Mouse (Mus musculus) limb, embryonic 14.5 days (tissue): Measurements from ENCODE around the gene Acot13. TPM values are rescaled to one million over a fixed set of nuclear protein-coding genes. Genes with fewer than 3 reads are reported as not detected.

ENCODE experiments used
- ATAC-seq: fragments of 200-750 bp; cut with Nextera tagmentation; 2 replicates; pipeline ENCODE4 v1.8.0; 2017; ENCODE audit warnings: low read depth, moderate number of reproducible peaks, moderate TSS enrichment; ENCODE audit not compliant: low FRiP score
- DNase-seq: peaks from one replicate; pipeline ENCODE4 v3.0.0-alpha.2; 2015; ENCODE audit warnings: low spot score
- H3K27ac ChIP-seq: fragments of 300-500 bp; sonication (generic); replicated peaks from 2 replicates; pipeline ENCODE4 v1.5.1; 2014; ENCODE audit warnings: low read depth, mild to moderate bottlenecking, low read length, moderate library complexity, mixed read lengths
- H3K27me3 ChIP-seq: fragments of 300-500 bp; sonication (generic); 2 replicates; pipeline ENCODE4 v1.6.1; 2014; ENCODE audit warnings: low read length, mixed read lengths; ENCODE audit not compliant: control insufficient read depth, insufficient read depth
- H3K36me3 ChIP-seq: fragments of 300-500 bp; sonication (generic); 2 replicates; pipeline ENCODE4 v1.6.1; 2014; ENCODE audit warnings: mild to moderate bottlenecking, low read length, moderate library complexity, mixed read lengths; ENCODE audit not compliant: control insufficient read depth, insufficient read depth
- H3K4me1 ChIP-seq: fragments of 300-500 bp; sonication (generic); 2 replicates; pipeline ENCODE4 v1.6.1; 2014; ENCODE audit warnings: antibody characterized with exemption, low read length, mixed read lengths; ENCODE audit not compliant: control insufficient read depth, insufficient read depth
- H3K4me2 ChIP-seq: fragments of 300-500 bp; sonication (generic); replicated peaks from 2 replicates; pipeline ENCODE4 v1.6.1; 2014; ENCODE audit warnings: low read depth, mild to moderate bottlenecking, low read length, moderate library complexity; ENCODE audit not compliant: severe bottlenecking
- H3K4me3 ChIP-seq: fragments of 300-500 bp; sonication (generic); replicated peaks from 2 replicates; pipeline ENCODE4 v1.5.1; 2014; ENCODE audit warnings: low read length
- H3K9ac ChIP-seq: fragments of 300-500 bp; sonication (generic); 2 replicates; pipeline ENCODE4 v1.6.1; 2014; ENCODE audit warnings: mild to moderate bottlenecking, low read depth, low read length, moderate library complexity; ENCODE audit not compliant: severe bottlenecking
- H3K9me3 ChIP-seq: fragments of 300-500 bp; sonication (generic); 2 replicates; pipeline ENCODE4 v1.6.1; 2016; ENCODE audit warnings: low read length; ENCODE audit not compliant: control insufficient read depth
- POLR2A ChIP-seq: fragments of 200-500 bp; IDR thresholded peaks from 2 replicates; pipeline ENCODE4 v1.8.0; 2012; ENCODE audit warnings: inconsistent platforms, mild to moderate bottlenecking, moderate library complexity, borderline replicate concordance; ENCODE audit not compliant: insufficient read depth, insufficient read length; ENCODE audit errors: extremely low read depth
- WGBS: fragments of 180-500 bp; shearing (Covaris S2); extraction: QIAGEN DNeasy Blood & Tissue Kit; methylation state at CpG from one replicate; pipeline ENCODE4 v1.1.7; 2014; 5-methylcytosine and 5-hydroxymethylcytosine counted together
- polyA plus RNA-seq, 2 experiments: library from polyadenylated mRNA; depleted of rRNA in 1 of 2; stranded (reverse) in 1 of 2; unstranded in 1 of 2; fragments of >200 nt; fragmentation: Nextera tagmentation in 1 of 2; extraction: Ambion mirVana in 1 of 2; gene quantifications; 2 replicates each; pipeline versions ENCODE4 v1.2.1 to v1.2.3; 2012 to 2014

Acot13 gene
- polyA plus RNA-seq, 2 experiments, result 44.8 to 76.7 TPM

DNA sequence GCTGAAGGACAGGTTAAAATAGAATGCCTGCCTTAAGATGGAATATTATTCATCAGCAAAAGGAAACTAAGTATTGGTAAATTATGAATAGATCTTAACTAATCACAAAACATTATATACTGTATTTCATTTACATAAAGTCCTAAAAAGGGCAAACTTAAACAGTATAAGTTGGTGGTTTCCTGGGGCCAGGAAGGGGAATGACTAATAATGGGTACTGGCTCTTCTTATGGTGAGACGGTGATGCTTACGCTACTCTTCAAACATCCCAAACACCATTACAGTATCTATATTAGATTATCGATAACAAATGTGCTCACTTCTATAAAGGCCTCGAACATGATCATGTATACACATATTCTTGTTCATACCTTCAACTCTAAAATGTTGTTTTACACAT is 32.7 kb downstream of the Acot13 start:
- H3K27ac ChIP-seq, result no peak overlapping the region
- ATAC-seq (no peak), DNase-seq (no peak)
- H3K9ac ChIP-seq, result no peak overlapping the region
- no peaks in the 10 kb centered on the region for H3K9me3 ChIP-seq
- no peak overlapping the region for H3K4me3 ChIP-seq
- no peaks in the 10 kb centered on the region for H3K36me3 ChIP-seq
- 98% methylated on average over 4 of the region's 4 CpGs for WGBS
- H3K27me3 ChIP-seq, result no peaks in the 10 kb centered on the region
- no peak overlapping the region for H3K4me2 ChIP-seq
- TF ChIP-seq POLR2A, result no peak
- peaks cover 7% of the 10 kb centered on the region; the same call in 1 of the 2 replicates for H3K4me1 ChIP-seq

GRCm38 (mm10) chr13:24792411-24793045 is 38.8 kb downstream of the Acot13 start:
- no peaks in the 10 kb centered on the region for H3K27me3 ChIP-seq
- no peak for DNase-seq
- H3K4me1 ChIP-seq, result no peaks in the 10 kb centered on the region
- H3K27ac ChIP-seq, result no peak overlapping the region
- H3K36me3 ChIP-seq, result no peaks in the 10 kb centered on the region
- H3K4me2 ChIP-seq, result no peak overlapping the region
- 85% methylated on average over 9 of the region's 9 CpGs for WGBS
- no peak for ATAC-seq
- TF ChIP-seq POLR2A, result no peak
- no peak overlapping the region for H3K4me3 ChIP-seq
- no peaks in the 10 kb centered on the region for H3K9me3 ChIP-seq
- H3K9ac ChIP-seq, result no peak overlapping the region

- H3K9me3 ChIP-seq, result no peaks in the 10 kb centered on the region
- H3K9ac ChIP-seq, result no peak overlapping the region
- no peak for ATAC-seq
- no peak for DNase-seq
- TF ChIP-seq POLR2A, result no peak
- no peaks in the 10 kb centered on the region for H3K27me3 ChIP-seq
- H3K4me3 ChIP-seq, result no peak overlapping the region
- H3K4me2 ChIP-seq, result no peak overlapping the region
- H3K36me3 ChIP-seq, result no peaks in the 10 kb centered on the region
- no peaks in the 10 kb centered on the region for H3K4me1 ChIP-seq
- WGBS, result 82% methylated on average over 2 of the region's 2 CpGs
- no peak overlapping the region for H3K27ac ChIP-seq
Measured at GRCm38 (mm10) chr13:24791349-24791748, 40.0 kb downstream of the Acot13 start.

DNA sequence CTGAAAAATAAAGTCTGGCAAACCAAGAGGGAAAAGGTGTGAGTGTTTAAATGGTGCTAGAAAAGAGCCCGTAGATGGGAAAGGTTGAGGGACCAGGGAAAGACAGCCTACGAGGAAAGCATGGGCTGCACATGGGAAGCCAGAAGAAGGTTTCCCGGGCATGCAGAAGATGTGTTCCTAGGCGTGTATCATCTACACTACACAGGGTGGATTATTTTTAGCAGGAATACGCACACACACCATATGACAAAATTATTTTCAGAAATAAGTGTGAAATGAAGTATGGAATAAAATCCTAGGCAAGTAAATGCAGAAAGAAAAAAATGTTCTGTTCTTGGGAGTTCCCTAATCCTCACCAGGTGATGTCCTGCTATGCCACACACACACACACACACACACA is 43.9 kb downstream of the Acot13 start:
- Histone ChIP-seq H3K4me3 (no peak overlapping the region), H3K27ac (no peak overlapping the region), H3K9me3 (no peaks in the 10 kb centered on the region), H3K36me3 (no peaks in the 10 kb centered on the region), H3K27me3 (no peaks in the 10 kb centered on the region), H3K4me2 (no peak overlapping the region), H3K9ac (no peak overlapping the region), H3K4me1 (no peaks in the 10 kb centered on the region)
- WGBS, result 85% methylated on average over 5 of the region's 5 CpGs
- no peak for TF ChIP-seq POLR2A
- DNase-seq (no peak), ATAC-seq (no peak)

DNA sequence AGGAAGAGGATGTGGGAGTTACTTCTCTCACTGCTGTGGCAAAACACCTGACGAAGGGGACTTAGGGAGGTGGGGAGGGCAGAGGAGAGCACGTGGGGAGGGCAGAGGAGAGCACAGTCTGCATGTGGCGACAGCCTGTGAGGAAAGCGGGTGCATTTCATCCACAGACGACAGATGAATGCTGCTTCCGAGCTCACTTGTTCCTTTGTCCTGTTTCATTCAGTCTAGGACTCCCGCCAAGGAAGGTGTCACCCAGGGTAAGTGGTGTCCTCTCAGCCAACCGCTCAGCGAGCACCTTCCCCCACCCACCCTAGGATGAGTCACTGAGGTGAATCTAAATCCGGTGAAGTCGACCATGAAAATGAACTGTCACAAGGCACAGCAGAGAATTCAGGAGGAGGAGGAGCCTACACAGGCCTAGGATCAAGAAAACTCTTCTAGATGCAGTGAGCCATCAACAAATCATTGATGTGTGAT is 45.3 kb downstream of the Acot13 start:
- DNase-seq, result no peak

More for the DNA sequence above, 45.3 kb downstream of the Acot13 start:
- H3K36me3 ChIP-seq, result no peaks in the 10 kb centered on the region
- 62% methylated on average over 11 of the region's 11 CpGs for WGBS
- H3K4me3 ChIP-seq, result no peak overlapping the region
- no peak overlapping the region for H3K27ac ChIP-seq
- no peaks in the 10 kb centered on the region for H3K27me3 ChIP-seq
- ATAC-seq, result no peak
- H3K4me2 ChIP-seq, result no peak overlapping the region
- no peaks in the 10 kb centered on the region for H3K4me1 ChIP-seq
- no peaks in the 10 kb centered on the region for H3K9me3 ChIP-seq
- H3K9ac ChIP-seq, result no peak overlapping the region
- no peak for TF ChIP-seq POLR2A
